Mouse (Mus musculus): ENCODE results near the gene Ms4a1.

The Ms4a1 gene

DNA sequence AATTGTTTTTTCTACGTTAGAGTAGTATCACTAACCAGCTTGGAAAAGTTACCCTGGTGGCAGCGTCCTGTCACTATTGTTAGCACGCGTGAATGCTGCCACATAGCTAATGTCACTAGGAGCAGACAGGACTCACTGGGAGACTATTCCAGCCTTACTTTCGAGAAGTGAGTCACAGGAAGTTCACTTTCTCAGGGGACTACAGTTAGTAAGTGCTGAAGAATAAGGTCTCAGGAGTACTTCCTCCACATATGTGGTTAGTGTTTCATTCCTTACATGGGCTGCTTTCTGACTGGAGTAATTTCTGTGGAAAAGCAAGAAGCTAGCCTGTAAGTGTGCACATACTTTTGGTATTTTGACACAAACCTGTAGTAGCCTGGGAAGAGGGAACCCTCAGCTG lies 31.8 kb downstream of the Ms4a1 start:
- no peak for TF ChIP-seq GATA4 (IDR thresholded peaks at IDR 0.05; ENCODE audit: insufficient replicate concordance, low read length)

DNA sequence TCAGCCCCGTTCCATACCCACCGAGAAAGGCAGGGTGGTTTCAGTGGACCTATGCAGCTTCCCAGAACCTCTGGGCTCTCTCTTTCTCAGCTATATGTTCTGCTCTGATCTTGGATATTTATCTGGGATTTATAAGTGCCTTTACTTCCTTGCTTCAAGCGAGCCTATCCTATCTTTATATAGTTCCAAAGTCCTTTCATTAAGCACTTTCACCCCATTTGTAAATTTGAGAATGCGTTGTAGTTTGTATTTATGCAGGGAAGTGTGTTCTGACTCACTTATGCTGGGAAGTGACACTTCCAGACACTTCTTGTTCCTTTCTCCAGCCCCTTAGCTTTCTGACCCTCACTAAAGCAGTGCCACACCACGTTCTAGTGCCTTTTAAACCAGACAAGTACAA lies 33.7 kb downstream of the Ms4a1 start, which contains the start of gene Ms4a12:
TSS of gene Ms4a12 (minus strand) at position 101 of the 400 bp plus-strand sequence.
- TF ChIP-seq GATA4 (IDR thresholded peaks at IDR 0.05; ENCODE audit: insufficient replicate concordance, low read length), result no peak

Data from liver, adult (tissue).